Comparison of ENCODE assay signal across 10 mouse cellular contexts in genomic region chr5:36946445-36946844, GRCm38 (mm10). TPM values are rescaled to one million over a fixed set of nuclear protein-coding genes. Genes with fewer than 3 reads are reported as not detected.
DNase-seq lines count a peak whose midpoint lies in the region; ATAC-seq and TF ChIP-seq lines count a peak whose summit lies in the region.
"Had no signal": no experiment of that assay in that cellular context is flagged by ENCODE, and none has a peak within 500 bp of the region (broad histone marks: within the 10 kb centered on the region; RNA-seq: fewer than 3 reads in every experiment).

No protein-coding gene starts in this region.

- no peak for TF ChIP-seq POLR2A in cortical plate, adult 2 months (IDR thresholded peaks at IDR 0.05; ENCODE audit: extremely low read depth, insufficient read depth, low read length)

- TF ChIP-seq CTCF in cortical plate, adult 2 months (IDR thresholded peaks at IDR 0.05; ENCODE audit: extremely low read depth, insufficient read depth, low read length): peak; percentile 94

- peaks cover 7% of the 10 kb centered on the region for H3K4me1 ChIP-seq in cortical plate, adult 2 months (ENCODE audit: control insufficient read depth, insufficient read depth, low read length)
- H3K4me1 ChIP-seq: embryonic facial prominence, embryonic 15.5 days; liver, embryonic 15.5 days had no signal

- ATAC-seq in monocyte, adult 5-6 weeks (replicated peaks; ENCODE audit: insufficient number of reproducible peaks, low FRiP score, low TSS enrichment, poor library complexity, severe bottlenecking): no peak

- no peak overlapping the region for H3K27ac ChIP-seq in cortical plate, adult 2 months (ENCODE audit: insufficient read depth, low read length)
- H3K27ac ChIP-seq: embryonic facial prominence, embryonic 15.5 days; liver, embryonic 15.5 days had no signal

- H3K4me3 ChIP-seq in cortical plate, adult 2 months (ENCODE audit: insufficient read depth, low read length): no peak overlapping the region
- H3K4me3 ChIP-seq: embryonic facial prominence, embryonic 15.5 days; liver, embryonic 15.5 days had no signal

- intact Hi-C loops in heart, postnatal 36 days (cut with DNase I): no loop called here

- peak; percentile 46 to 64 for DNase-seq in heart, postnatal 36 days
- DNase-seq in heart, adult 8-10 months (ENCODE audit: low spot score): no peak
- DNase-seq in 416B (ENCODE audit: low read depth): peak; percentile 68
- DNase-seq in T-cell, adult 2 months (ENCODE audit: low spot score): peak; percentile 38
- DNase-seq in kidney, postnatal 4 days: peak; percentile 72 to 73
- peak; percentile 39 to 56 for DNase-seq in natural killer cell, adult 2 months (ENCODE audit: low spot score in 2 of 2)

RNA-seq across cellular contexts. Expression of gene Wfs1, which starts 42.6 kb away (rescaled TPM):
- total RNA-seq in heart, postnatal 36 days (2021): 10 to 100 TPM; 81.6 to 82.0 TPM
- total RNA-seq in heart, adult 8-10 months (2022): 100 to 1,000 TPM in 2 of 4 experiments, 10 to 100 TPM in 2; 92.1 to 104 (median 96.8) TPM
- polyA plus RNA-seq in cortical plate, adult 2 months (2012; rRNA removed): 39.5 and 46.2 TPM in 2 replicates
- 1.2 to 2.3 TPM (median 2.1 TPM) in 3 replicates for total RNA-seq in monocyte, adult 5-6 weeks (2017)

Comparison
In these comparisons a context has a peak if more than half of its experiments do, and no peak if none do; other contexts are left out.
1. RNA of gene Wfs1, which starts 42.6 kb away (total RNA-seq): 92.1 to 104 TPM in heart, adult 8-10 months and 81.6 to 82.0 TPM in heart, postnatal 36 days; 1.2 to 2.3 TPM in monocyte, adult 5-6 weeks; every median in the first group is over 10 times any median in the second.